Mouse (Mus musculus): ENCODE data around the gene Ypel5. TPM values are rescaled to one million over a fixed set of nuclear protein-coding genes. Genes with fewer than 3 reads are reported as not detected.

Ypel5 gene
- polyA plus RNA-seq, 1 experiment, result 23.9 TPM

GRCm38 (mm10) chr17:72813419-72814315 lies 22.6 kb upstream of the Ypel5 start:
- Histone ChIP-seq H3K79me2 (ENCODE audit: control insufficient read depth, insufficient read depth) (no peaks in the 10 kb centered on the region), H3ac (ENCODE audit: control insufficient read depth, insufficient read length) (no peak overlapping the region), H3K4me2 (ENCODE audit: low read depth) (no peak overlapping the region), H3K4me3 (no peak overlapping the region), H3K27me3 (ENCODE audit: control insufficient read depth, insufficient read depth, insufficient read length) (peaks cover 10% of the 10 kb centered on the region), H3K36me3 (ENCODE audit: control insufficient read depth, insufficient read depth) (no peaks in the 10 kb centered on the region)
- TF ChIP-seq E2F4 (IDR thresholded peaks at IDR 0.05; ENCODE audit: insufficient read depth), result no peak
- TF ChIP-seq REST (IDR thresholded peaks at IDR 0.05; ENCODE audit: insufficient read depth, insufficient read length), result no peak
- no peak for TF ChIP-seq MAX (IDR thresholded peaks at IDR 0.05; ENCODE audit: low read depth)
- no peak for TF ChIP-seq MYOD1 (IDR thresholded peaks at IDR 0.05; ENCODE audit: control insufficient read depth in 1 of 3, insufficient read length in 2 of 3, low read depth in 2 of 3)
- no peak for TF ChIP-seq MYOG (IDR thresholded peaks at IDR 0.05; ENCODE audit: control insufficient read depth in 1 of 3, insufficient read depth in 1 of 3, insufficient read length in 2 of 3, low read depth in 2 of 3)
- no peak for TF ChIP-seq POLR2A (IDR thresholded peaks at IDR 0.05; ENCODE audit: insufficient read length, low read depth)
- no peak for TF ChIP-seq POLR2AphosphoS2 (IDR thresholded peaks at IDR 0.05; ENCODE audit: insufficient read length, low read depth)
- no peak for TF ChIP-seq TCF3 (IDR thresholded peaks at IDR 0.05; ENCODE audit: insufficient read length, low read depth)
- TF ChIP-seq TCF12 (IDR thresholded peaks at IDR 0.05; ENCODE audit: insufficient read depth, poor library complexity, severe bottlenecking), result no peak

GRCm38 (mm10) chr17:72817574-72817973 lies 18.7 kb upstream of the Ypel5 start:
- no peak overlapping the region for H3K4me3 ChIP-seq
- TF ChIP-seq MAX (IDR thresholded peaks at IDR 0.05; ENCODE audit: low read depth) (no peak), REST (IDR thresholded peaks at IDR 0.05; ENCODE audit: insufficient read depth, insufficient read length) (no peak), SRF (IDR thresholded peaks at IDR 0.05; ENCODE audit: control insufficient read depth, insufficient read length, low read depth) (no peak), POLR2AphosphoS2 (IDR thresholded peaks at IDR 0.05; ENCODE audit: insufficient read length, low read depth) (no peak), POLR2A (IDR thresholded peaks at IDR 0.05; ENCODE audit: insufficient read length, low read depth) (no peak), MYOD1 (IDR thresholded peaks at IDR 0.05; ENCODE audit: control insufficient read depth in 1 of 3, insufficient read length in 2 of 3, low read depth in 2 of 3) (no peak), MYOG (IDR thresholded peaks at IDR 0.05; ENCODE audit: control insufficient read depth in 1 of 3, insufficient read depth in 1 of 3, insufficient read length in 2 of 3, low read depth in 2 of 3) (no peak), USF1 (IDR thresholded peaks at IDR 0.05; ENCODE audit: low read depth) (no peak), E2F4 (IDR thresholded peaks at IDR 0.05; ENCODE audit: insufficient read depth) (no peak), TCF12 (IDR thresholded peaks at IDR 0.05; ENCODE audit: insufficient read depth, poor library complexity, severe bottlenecking) (no peak), TCF3 (IDR thresholded peaks at IDR 0.05; ENCODE audit: insufficient read length, low read depth) (no peak), CEBPB (IDR thresholded peaks at IDR 0.05; ENCODE audit: insufficient read depth, poor library complexity, severe bottlenecking) (no peak)
- no peak overlapping the region for H3ac ChIP-seq (ENCODE audit: control insufficient read depth, insufficient read length)
- H3K36me3 ChIP-seq (ENCODE audit: control insufficient read depth, insufficient read depth), result no peaks in the 10 kb centered on the region
- peaks cover 5% of the 10 kb centered on the region for H3K27me3 ChIP-seq (ENCODE audit: control insufficient read depth, insufficient read depth, insufficient read length)
- H3K4me2 ChIP-seq (ENCODE audit: low read depth), result no peak overlapping the region
- no peaks in the 10 kb centered on the region for H3K79me2 ChIP-seq (ENCODE audit: control insufficient read depth, insufficient read depth)

- Histone ChIP-seq H3K4me2 (ENCODE audit: low read depth) (no peak overlapping the region), H3K27me3 (ENCODE audit: control insufficient read depth, insufficient read depth, insufficient read length) (peaks cover 5% of the 10 kb centered on the region), H3K4me3 (no peak overlapping the region), H3K79me2 (ENCODE audit: control insufficient read depth, insufficient read depth) (no peaks in the 10 kb centered on the region), H3K36me3 (ENCODE audit: control insufficient read depth, insufficient read depth) (no peaks in the 10 kb centered on the region), H3ac (ENCODE audit: control insufficient read depth, insufficient read length) (no peak overlapping the region)
- TF ChIP-seq MAX (IDR thresholded peaks at IDR 0.05; ENCODE audit: low read depth), result no peak
- no peak for TF ChIP-seq USF1 (IDR thresholded peaks at IDR 0.05; ENCODE audit: low read depth)
- no peak for TF ChIP-seq MYOG (IDR thresholded peaks at IDR 0.05; ENCODE audit: control insufficient read depth in 1 of 3, insufficient read depth in 1 of 3, insufficient read length in 2 of 3, low read depth in 2 of 3)
- TF ChIP-seq POLR2A (IDR thresholded peaks at IDR 0.05; ENCODE audit: insufficient read length, low read depth), result no peak
- TF ChIP-seq POLR2AphosphoS2 (IDR thresholded peaks at IDR 0.05; ENCODE audit: insufficient read length, low read depth), result no peak
- TF ChIP-seq E2F4 (IDR thresholded peaks at IDR 0.05; ENCODE audit: insufficient read depth), result no peak
- TF ChIP-seq REST (IDR thresholded peaks at IDR 0.05; ENCODE audit: insufficient read depth, insufficient read length), result no peak
Measured at GRCm38 (mm10) chr17:72819714-72820113, 16.5 kb upstream of the Ypel5 start.

GRCm38 (mm10) chr17:72820425-72820824 lies 15.8 kb upstream of the Ypel5 start:
- Histone ChIP-seq H3K36me3 (ENCODE audit: control insufficient read depth, insufficient read depth) (no peaks in the 10 kb centered on the region), H3K4me3 (no peak overlapping the region), H3K27me3 (ENCODE audit: control insufficient read depth, insufficient read depth, insufficient read length) (no peaks in the 10 kb centered on the region), H3K79me2 (ENCODE audit: control insufficient read depth, insufficient read depth) (no peaks in the 10 kb centered on the region), H3K4me2 (ENCODE audit: low read depth) (peak overlapping the region; percentile 40), H3ac (ENCODE audit: control insufficient read depth, insufficient read length) (no peak overlapping the region)
- TF ChIP-seq SRF (IDR thresholded peaks at IDR 0.05; ENCODE audit: control insufficient read depth, insufficient read length, low read depth) (no peak), POLR2AphosphoS2 (IDR thresholded peaks at IDR 0.05; ENCODE audit: insufficient read length, low read depth) (no peak), MYOG (IDR thresholded peaks at IDR 0.05; ENCODE audit: control insufficient read depth in 1 of 3, insufficient read depth in 1 of 3, insufficient read length in 2 of 3, low read depth in 2 of 3) (peak in 2 of 3 experiments; percentile 68 to 90), USF1 (IDR thresholded peaks at IDR 0.05; ENCODE audit: low read depth) (no peak), CEBPB (IDR thresholded peaks at IDR 0.05; ENCODE audit: insufficient read depth, poor library complexity, severe bottlenecking) (no peak), REST (IDR thresholded peaks at IDR 0.05; ENCODE audit: insufficient read depth, insufficient read length) (no peak), E2F4 (IDR thresholded peaks at IDR 0.05; ENCODE audit: insufficient read depth) (no peak), TCF3 (IDR thresholded peaks at IDR 0.05; ENCODE audit: insufficient read length, low read depth) (peak; percentile 12), POLR2A (IDR thresholded peaks at IDR 0.05; ENCODE audit: insufficient read length, low read depth) (no peak), MYOD1 (IDR thresholded peaks at IDR 0.05; ENCODE audit: control insufficient read depth in 1 of 3, insufficient read length in 2 of 3, low read depth in 2 of 3) (peak in 2 of 3 experiments; percentile 70 to 82), TCF12 (IDR thresholded peaks at IDR 0.05; ENCODE audit: insufficient read depth, poor library complexity, severe bottlenecking) (peak; percentile 71)
